Mouse (Mus musculus) gastrocnemius, adult 8-10 months (tissue): ENCODE measurements around the gene Ly6c1. TPM values are rescaled to one million over a fixed set of nuclear protein-coding genes. Genes with fewer than 3 reads are reported as not detected.
"Not testable (repeated sequence)": the region's sequence is repeated elsewhere in the genome, so short reads cannot be mapped to it uniquely, and the experiment has no call there.

Source experiments
- DNase-seq, 2 experiments: peaks; one replicate each; pipeline ENCODE4 v3.0.0; 2022; ENCODE audit warnings: low spot score in 2 of 2
- total RNA-seq, 4 experiments: library from RNA; stranded (reverse); gene quantifications; 2 replicates each; pipeline ENCODE4 v1.2.4; 2022

The Ly6c1 gene
- 10 to 100 TPM; 67.7 to 88.4 (median 78.3) TPM for total RNA-seq

GRCm38 (mm10) chr15:75048642-75049261 lies at the start of gene Ly6c1:
TSS of gene Ly6c1 (minus strand) at chr15:75048830.
- not testable (repeated sequence) for DNase-seq

GRCm38 (mm10) chr15:75088041-75088440 lies 39.4 kb upstream of the Ly6c1 start:
- DNase-seq: not testable (repeated sequence)

- DNase-seq: no peak
Observed at GRCm38 (mm10) chr15:75069965-75070364, 21.3 kb upstream of the Ly6c1 start.

GRCm38 (mm10) chr15:75062030-75062574 lies 13.5 kb upstream of the Ly6c1 start:
- peak in 1 of 2 experiments; percentile 40 for DNase-seq

- DNase-seq: no peak
Observed at GRCm38 (mm10) chr15:75060505-75060904, 11.9 kb upstream of the Ly6c1 start.

GRCm38 (mm10) chr15:75055985-75056384 lies 7.4 kb upstream of the Ly6c1 start:
- no peak for DNase-seq

- DNase-seq: not testable (repeated sequence)
Observed at GRCm38 (mm10) chr15:75055425-75055824, 6.8 kb upstream of the Ly6c1 start.

- DNase-seq: not testable (repeated sequence)
Observed at GRCm38 (mm10) chr15:75052414-75052813, 3.8 kb upstream of the Ly6c1 start.

- DNase-seq: not testable (repeated sequence)
Observed at GRCm38 (mm10) chr15:75051141-75051540, 2.5 kb upstream of the Ly6c1 start.

- not testable (repeated sequence) for DNase-seq
Observed at GRCm38 (mm10) chr15:75050593-75050992, 2.0 kb upstream of the Ly6c1 start.

- DNase-seq: not testable (repeated sequence)
Observed at GRCm38 (mm10) chr15:75049811-75050210, 1.2 kb upstream of the Ly6c1 start.

- not testable (repeated sequence) for DNase-seq
Observed at GRCm38 (mm10) chr15:75047970-75048320, 685 bp downstream of the Ly6c1 start.

- DNase-seq: not testable (repeated sequence)
Observed at GRCm38 (mm10) chr15:75047313-75047969, 1.2 kb downstream of the Ly6c1 start.

- DNase-seq: not testable (repeated sequence)
Observed at GRCm38 (mm10) chr15:75045501-75045900, 3.1 kb downstream of the Ly6c1 start.

GRCm38 (mm10) chr15:75021020-75021759 lies 27.4 kb downstream of the Ly6c1 start:
- DNase-seq: not testable (repeated sequence)

GRCm38 (mm10) chr15:75019446-75019845 lies 29.2 kb downstream of the Ly6c1 start:
- DNase-seq: not testable (repeated sequence)

Other genes starting within 250 kb of the Ly6c1 start
- gene Gml2, start 229.8 kb downstream of the Ly6c1 start, total RNA-seq: not detected
- gene 2010109I03Rik, start 151.8 kb downstream of the Ly6c1 start, total RNA-seq: not detected
- gene Ly6i, start 65.4 kb downstream of the Ly6c1 start, total RNA-seq: not detected
- 10 to 100 TPM; 35.0 to 42.8 (median 39.1) TPM for gene Ly6a, start 50.8 kb downstream of the Ly6c1 start, total RNA-seq
- gene Ly6c2, start 63.1 kb upstream of the Ly6c1 start, total RNA-seq: 1 to 10 TPM; 1.8 to 3.3 (median 3.1) TPM
- not detected for gene Ly6g, start 106.4 kb upstream of the Ly6c1 start, total RNA-seq
- under 1 TPM in 1 of 4 experiments, not detected in 3; 0.27 TPM for gene BC025446, start 167.5 kb upstream of the Ly6c1 start, total RNA-seq
- not detected for gene Ly6f, start 219.6 kb upstream of the Ly6c1 start, total RNA-seq